Mouse (Mus musculus): ENCODE measurements at regions not wholly inside any gene's neighbourhood (a gene's known extent, or its start where the extent isn't known, plus 50 kb on each side); places are given as distances from the start of the nearest gene placed in this dataset.
"Not testable (repeated sequence)": the region's sequence is repeated elsewhere in the genome, so short reads cannot be mapped to it uniquely, and the experiment has no call there.

DNA sequence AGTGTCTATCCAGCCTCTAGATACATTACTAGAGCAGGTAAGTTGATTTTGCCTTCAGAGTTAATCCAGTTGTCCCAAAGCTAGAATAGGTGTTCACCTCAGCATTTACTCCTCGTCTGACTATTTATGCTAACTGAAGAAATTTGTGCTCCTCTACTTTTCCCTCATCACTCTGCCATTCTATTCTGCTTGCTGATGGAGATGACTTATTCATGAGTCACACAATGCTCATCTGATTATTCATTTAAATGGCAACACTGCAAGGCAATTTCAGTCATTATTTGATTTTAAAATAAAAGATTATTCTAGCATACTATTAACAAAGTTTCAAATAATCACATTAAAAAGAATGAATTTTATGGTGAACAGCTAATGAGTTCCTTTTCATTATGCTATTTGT, 752.4 kb downstream of the Trib2 start:
- Histone ChIP-seq H3K27ac (replicated peaks; ENCODE audit: insufficient read depth, low read depth, low read length) (no peak overlapping the region), H3K27me3 (ENCODE audit: control insufficient read depth, insufficient read depth, low read length) (no peaks in the 10 kb centered on the region), H3K4me1 (ENCODE audit: control insufficient read depth, insufficient read depth, low read length) (no peaks in the 10 kb centered on the region), H3K36me3 (ENCODE audit: control insufficient read depth, insufficient read depth, low read length) (no peaks in the 10 kb centered on the region), H3K4me3 (ENCODE audit: insufficient read depth, low read depth, low read length) (no peak overlapping the region), H3K79me2 (ENCODE audit: control insufficient read depth, insufficient read depth, low read length) (no peaks in the 10 kb centered on the region), H3K9ac (ENCODE audit: low read depth, low read length) (no peak overlapping the region)
- WGBS = 70% methylated on average over 1 of the region's 1 CpGs
- no peak for DNase-seq (ENCODE audit: extremely low read depth, low read depth, low spot score)
- TF ChIP-seq POLR2A (IDR thresholded peaks at IDR 0.05; ENCODE audit: extremely low read depth, insufficient read depth, low read length) (no peak), CTCF (IDR thresholded peaks at IDR 0.05; ENCODE audit: low read depth, low read length) (no peak)

GRCm38 (mm10) chr12:15051387-15051786, 765.3 kb downstream of the Trib2 start:
- TF ChIP-seq CTCF (IDR thresholded peaks at IDR 0.05; ENCODE audit: low read depth, low read length) (no peak), POLR2A (IDR thresholded peaks at IDR 0.05; ENCODE audit: extremely low read depth, insufficient read depth, low read length) (no peak)
- 85% methylated on average over 5 of the region's 5 CpGs for WGBS
- Histone ChIP-seq H3K79me2 (ENCODE audit: control insufficient read depth, insufficient read depth, low read length) (no peaks in the 10 kb centered on the region), H3K9ac (ENCODE audit: low read depth, low read length) (no peak overlapping the region), H3K27me3 (ENCODE audit: control insufficient read depth, insufficient read depth, low read length) (no peaks in the 10 kb centered on the region), H3K36me3 (ENCODE audit: control insufficient read depth, insufficient read depth, low read length) (no peaks in the 10 kb centered on the region), H3K27ac (replicated peaks; ENCODE audit: insufficient read depth, low read depth, low read length) (no peak overlapping the region), H3K4me1 (ENCODE audit: control insufficient read depth, insufficient read depth, low read length) (no peaks in the 10 kb centered on the region), H3K4me3 (ENCODE audit: insufficient read depth, low read depth, low read length) (no peak overlapping the region)
- no peak for DNase-seq (ENCODE audit: extremely low read depth, low read depth, low spot score)

DNA sequence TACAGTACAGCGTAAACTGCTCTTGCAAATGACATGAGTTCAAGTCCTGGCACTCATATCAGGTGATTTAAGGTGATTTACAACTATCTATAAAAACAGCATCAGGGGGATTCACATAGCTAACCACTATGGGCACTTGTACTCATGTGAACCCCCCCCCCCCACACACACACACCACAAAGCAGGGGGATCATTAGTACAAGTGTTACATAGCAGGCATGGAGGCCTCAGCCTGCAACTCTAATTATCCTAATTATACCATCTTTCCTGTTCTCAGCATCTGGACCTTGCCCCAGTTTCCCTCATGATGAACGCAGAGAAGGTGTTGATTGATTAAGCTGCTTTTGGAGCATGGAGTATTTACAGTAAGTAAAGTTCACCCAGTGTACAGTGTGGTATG, 773.5 kb downstream of the Trib2 start:
- TF ChIP-seq CTCF (IDR thresholded peaks at IDR 0.05; ENCODE audit: low read depth, low read length) (no peak), POLR2A (IDR thresholded peaks at IDR 0.05; ENCODE audit: extremely low read depth, insufficient read depth, low read length) (no peak)
- WGBS = 85% methylated on average over 2 of the region's 2 CpGs
- H3K36me3 ChIP-seq (ENCODE audit: control insufficient read depth, insufficient read depth, low read length) = no peaks in the 10 kb centered on the region

DNA sequence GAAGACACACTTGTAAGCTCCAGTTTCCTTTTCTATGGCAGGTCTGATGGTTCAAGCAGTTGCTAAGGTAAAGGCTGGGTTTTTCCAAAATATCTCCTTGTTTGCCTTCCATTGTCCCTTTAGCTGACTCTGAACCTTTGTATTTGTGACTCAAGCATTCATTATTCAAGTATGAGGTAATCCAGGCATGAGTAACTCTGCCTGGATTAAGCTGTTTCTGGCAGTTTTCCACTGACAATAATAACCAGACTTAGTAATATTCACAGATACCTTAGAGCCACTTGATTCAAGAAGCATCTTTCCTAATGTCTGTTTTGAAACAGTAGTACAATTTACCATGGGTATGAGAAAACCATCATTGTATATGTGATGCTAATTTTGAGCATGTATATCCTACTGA, 805.6 kb downstream of the Trib2 start:
- H3K27me3 ChIP-seq (ENCODE audit: control insufficient read depth, insufficient read depth, low read length) = no peaks in the 10 kb centered on the region
- no peak overlapping the region for H3K9ac ChIP-seq (ENCODE audit: low read depth, low read length)
- no peak overlapping the region for H3K4me3 ChIP-seq (ENCODE audit: insufficient read depth, low read depth, low read length)
- no peaks in the 10 kb centered on the region for H3K79me2 ChIP-seq (ENCODE audit: control insufficient read depth, insufficient read depth, low read length)
- H3K27ac ChIP-seq (replicated peaks; ENCODE audit: insufficient read depth, low read depth, low read length) = no peak overlapping the region
- H3K4me1 ChIP-seq (ENCODE audit: control insufficient read depth, insufficient read depth, low read length) = no peaks in the 10 kb centered on the region
- TF ChIP-seq POLR2A (IDR thresholded peaks at IDR 0.05; ENCODE audit: extremely low read depth, insufficient read depth, low read length) (no peak), CTCF (IDR thresholded peaks at IDR 0.05; ENCODE audit: low read depth, low read length) (no peak)
- H3K36me3 ChIP-seq (ENCODE audit: control insufficient read depth, insufficient read depth, low read length) = no peaks in the 10 kb centered on the region
- no peak for DNase-seq (ENCODE audit: extremely low read depth, low read depth, low spot score)

More for the DNA sequence above, 773.5 kb downstream of the Trib2 start:
- Histone ChIP-seq H3K4me1 (ENCODE audit: control insufficient read depth, insufficient read depth, low read length) (no peaks in the 10 kb centered on the region), H3K27me3 (ENCODE audit: control insufficient read depth, insufficient read depth, low read length) (no peaks in the 10 kb centered on the region), H3K4me3 (ENCODE audit: insufficient read depth, low read depth, low read length) (no peak overlapping the region), H3K9ac (ENCODE audit: low read depth, low read length) (no peak overlapping the region), H3K79me2 (ENCODE audit: control insufficient read depth, insufficient read depth, low read length) (no peaks in the 10 kb centered on the region), H3K27ac (replicated peaks; ENCODE audit: insufficient read depth, low read depth, low read length) (no peak overlapping the region)
- DNase-seq (ENCODE audit: extremely low read depth, low read depth, low spot score) = no peak

DNA sequence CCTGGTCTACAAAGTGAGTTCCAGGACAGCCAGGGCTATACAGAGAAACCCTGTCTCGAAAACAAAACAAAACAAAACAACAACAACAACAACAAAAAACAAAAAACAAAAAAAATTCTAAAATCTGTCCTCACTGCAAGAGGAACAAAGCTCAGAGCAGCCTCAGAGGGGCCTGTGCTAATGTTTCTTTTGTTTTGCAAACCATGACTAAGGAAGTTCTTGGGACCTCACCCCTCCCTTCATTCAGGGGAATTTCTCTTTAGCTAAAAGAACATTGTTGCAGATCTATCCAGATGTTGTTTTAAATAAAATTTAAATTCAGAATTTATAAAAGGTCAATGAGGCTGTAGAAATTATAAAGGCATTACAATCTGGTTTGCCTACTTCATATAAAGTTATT, 814.3 kb downstream of the Trib2 start:
- WGBS = 31% methylated on average over 1 of the region's 1 CpGs
- not testable (repeated sequence) for DNase-seq (ENCODE audit: extremely low read depth, low read depth, low spot score); H3K27ac ChIP-seq (replicated peaks; ENCODE audit: insufficient read depth, low read depth, low read length); H3K79me2 ChIP-seq (ENCODE audit: control insufficient read depth, insufficient read depth, low read length); H3K9ac ChIP-seq (ENCODE audit: low read depth, low read length); H3K4me3 ChIP-seq (ENCODE audit: insufficient read depth, low read depth, low read length); H3K36me3 ChIP-seq (ENCODE audit: control insufficient read depth, insufficient read depth, low read length); H3K27me3 ChIP-seq (ENCODE audit: control insufficient read depth, insufficient read depth, low read length); H3K4me1 ChIP-seq (ENCODE audit: control insufficient read depth, insufficient read depth, low read length)

Measured in liver, adult 2 months (tissue).